Mouse (Mus musculus): Measurements from ENCODE around the gene Krtap16-1.

The Krtap16-1 gene

GRCm38 (mm10) chr11:99986180-99986647 lies at the start of gene Krtap16-1:
Gene Krtap16-1, minus strand, starts transcription at chr11:99986597.
- DNase-seq: no peak

GRCm38 (mm10) chr11:100029768-100030167 lies 43.4 kb upstream of the Krtap16-1 start, which contains the start of gene Krt33b:
Gene Krt33b, minus strand, starts transcription at chr11:100029868.
- DNase-seq: no peak

- no peak for DNase-seq
These were observed 35.0 kb upstream of the Krtap16-1 start for GRCm38 (mm10) chr11:100021438-100021837.

- DNase-seq: no peak
These were observed 33.1 kb upstream of the Krtap16-1 start for GRCm38 (mm10) chr11:100019466-100019865.

- DNase-seq: no peak
These were observed 29.7 kb upstream of the Krtap16-1 start, which contains the start of gene Krt33a for GRCm38 (mm10) chr11:100016112-100016511. Gene Krt33a, minus strand, starts transcription at chr11:100016212.

- no peak for DNase-seq
These were observed 27.3 kb upstream of the Krtap16-1 start for GRCm38 (mm10) chr11:100013691-100014171.

GRCm38 (mm10) chr11:100010682-100011081 lies 24.3 kb upstream of the Krtap16-1 start:
- DNase-seq: no peak

- DNase-seq: no peak
These were observed 21.9 kb upstream of the Krtap16-1 start for GRCm38 (mm10) chr11:100008336-100008735.

- DNase-seq: peak; percentile 5
These were observed 20.2 kb upstream of the Krtap16-1 start for GRCm38 (mm10) chr11:100006624-100007023.

GRCm38 (mm10) chr11:100005905-100006304 lies 19.5 kb upstream of the Krtap16-1 start:
- no peak for DNase-seq

GRCm38 (mm10) chr11:100004846-100005245 lies 18.4 kb upstream of the Krtap16-1 start:
- DNase-seq: peak; percentile 55

GRCm38 (mm10) chr11:99999091-99999490 lies 12.7 kb upstream of the Krtap16-1 start:
- no peak for DNase-seq

GRCm38 (mm10) chr11:99994384-99994661 lies 7.9 kb upstream of the Krtap16-1 start:
- DNase-seq: no peak

GRCm38 (mm10) chr11:99993620-99994383 lies 7.4 kb upstream of the Krtap16-1 start, which contains the start of gene Krtap17-1:
Gene Krtap17-1, minus strand, starts transcription at chr11:99993994.
- no peak for DNase-seq

- no peak for DNase-seq
These were observed 4.2 kb upstream of the Krtap16-1 start for GRCm38 (mm10) chr11:99990571-99990970.

GRCm38 (mm10) chr11:99989881-99990405 lies 3.5 kb upstream of the Krtap16-1 start:
- DNase-seq: no peak

- no peak for DNase-seq
These were observed 2.1 kb upstream of the Krtap16-1 start for GRCm38 (mm10) chr11:99988530-99988929.

- DNase-seq: no peak
These were observed 905 bp downstream of the Krtap16-1 start for GRCm38 (mm10) chr11:99985291-99986092.

GRCm38 (mm10) chr11:99983442-99983841 lies 3.0 kb downstream of the Krtap16-1 start:
- DNase-seq: no peak

GRCm38 (mm10) chr11:99982731-99983130 lies 3.7 kb downstream of the Krtap16-1 start:
- no peak for DNase-seq

- DNase-seq: no peak
These were observed 7.4 kb downstream of the Krtap16-1 start, which contains the start of gene Krtap29-1 for GRCm38 (mm10) chr11:99978953-99979352. Gene Krtap29-1, minus strand, starts transcription at chr11:99979053.

- DNase-seq: no peak
These were observed 20.4 kb downstream of the Krtap16-1 start for GRCm38 (mm10) chr11:99965961-99966360.

GRCm38 (mm10) chr11:99964213-99964612 lies 22.2 kb downstream of the Krtap16-1 start:
- no peak for DNase-seq
